Comparison of ENCODE assay signal across 7 mouse cellular contexts in the genomic region with DNA sequence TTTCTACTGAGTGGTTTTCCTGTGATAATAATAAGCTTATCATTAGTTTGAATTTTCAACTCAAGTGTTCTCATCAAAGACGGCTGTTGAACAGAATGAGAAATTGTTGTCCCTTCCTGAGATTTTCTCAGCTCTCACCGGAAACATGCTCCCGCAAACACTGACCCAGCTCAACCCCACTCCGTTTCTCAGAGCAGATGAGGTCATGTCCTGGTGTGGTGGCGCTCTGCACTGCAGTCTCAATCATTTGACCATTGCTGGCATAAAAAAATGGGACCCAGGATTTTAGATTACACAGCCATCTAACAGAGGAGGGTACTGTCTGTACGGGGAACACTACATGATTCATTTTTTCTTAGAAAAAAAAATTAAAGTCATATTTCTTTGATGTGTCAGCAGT.
A peak's percentile ranks its signal among the peaks of the same experiment; 100 is the strongest.
DNase-seq lines count a peak whose midpoint lies in the region; ATAC-seq lines count a peak whose summit lies in the region.

No protein-coding gene starts in this region.

- no peaks in the 10 kb centered on the region for H3K27me3 ChIP-seq in kidney, embryonic 15.5 days
- H3K27me3 ChIP-seq in splenic B cell, adult 2 months (ENCODE audit: control insufficient read depth, insufficient read depth, low read length, poor library complexity, severe bottlenecking) = no peaks in the 10 kb centered on the region
- no peaks in the 10 kb centered on the region for H3K27me3 ChIP-seq in midbrain, embryonic 15.5 days (replicated peaks)

- no peak overlapping the region for H3K27ac ChIP-seq in kidney, embryonic 15.5 days
- H3K27ac ChIP-seq in midbrain, embryonic 15.5 days = no peak overlapping the region

- H3K9me3 ChIP-seq in kidney, embryonic 15.5 days (replicated peaks) = no peaks in the 10 kb centered on the region
- H3K9me3 ChIP-seq in midbrain, embryonic 15.5 days = no peaks in the 10 kb centered on the region

- peak; percentile 12 for DNase-seq in urinary bladder, postnatal 25 days (ENCODE audit: low spot score)
- DNase-seq in urinary bladder, adult 18-20 months (ENCODE audit: low spot score in 2 of 2) = no peak
- DNase-seq in gastrocnemius, adult 18-20 months (ENCODE audit: low spot score) = peak; percentile 39
- DNase-seq in splenic B cell, adult 2 months (ENCODE audit: low read depth, low spot score) = peak; percentile 15
- no peak for DNase-seq in left cerebral cortex, postnatal 14 days (ENCODE audit: low spot score in 2 of 2)

- no peak overlapping the region for H3K4me3 ChIP-seq in kidney, embryonic 15.5 days (replicated peaks)
- no peak overlapping the region for H3K4me3 ChIP-seq in midbrain, embryonic 15.5 days

- 0 out of 2 replicates have a peak, but pooled peaks have one; percentile 46 for ATAC-seq in kidney, embryonic 15.5 days (replicated peaks; ENCODE audit: low FRiP score)
- ATAC-seq in midbrain, embryonic 15.5 days (replicated peaks) = no peak

- WGBS in kidney, embryonic 15.5 days = 37% methylated on average over 6 of the region's 6 CpGs
- 66% methylated on average over 6 of the region's 6 CpGs for WGBS in midbrain, embryonic 15.5 days

- H3K4me2 ChIP-seq in kidney, embryonic 15.5 days = no peak overlapping the region
- H3K4me2 ChIP-seq in midbrain, embryonic 15.5 days = no peak overlapping the region

- no peak overlapping the region for H3K9ac ChIP-seq in kidney, embryonic 15.5 days
- no peak overlapping the region for H3K9ac ChIP-seq in midbrain, embryonic 15.5 days

- intact Hi-C loops in left cerebral cortex, postnatal 14 days (cut with DNase I) = no loop called here

- no peaks in the 10 kb centered on the region for H3K36me3 ChIP-seq in kidney, embryonic 15.5 days
- no peaks in the 10 kb centered on the region for H3K36me3 ChIP-seq in splenic B cell, adult 2 months (ENCODE audit: control insufficient read depth, insufficient read depth, low read length, poor library complexity, severe bottlenecking)
- no peaks in the 10 kb centered on the region for H3K36me3 ChIP-seq in midbrain, embryonic 15.5 days (replicated peaks)

- 0 out of 2 replicates have a peak, but pooled peaks cover 2% of the 10 kb centered on the region for H3K4me1 ChIP-seq in kidney, embryonic 15.5 days
- 0 out of 2 replicates have a peak, but pooled peaks cover 7% of the 10 kb centered on the region for H3K4me1 ChIP-seq in midbrain, embryonic 15.5 days

Comparison
In these comparisons a context has a peak if more than half of its experiments do, and no peak if none do; other contexts are left out.
1. DNase-seq: peak in urinary bladder, postnatal 25 days (single experiment), gastrocnemius, adult 18-20 months (single experiment) and splenic B cell, adult 2 months (single experiment); none in urinary bladder, adult 18-20 months (0 of 2) and left cerebral cortex, postnatal 14 days (0 of 2).